Mouse (Mus musculus) C2C12 (cell line): ENCODE measurements around the gene Rabggtb.

ENCODE experiments used
- CEBPB ChIP-seq: IDR thresholded peaks from one replicate; pipeline ENCODE4 v1.6.1; 2011; ENCODE audit warnings: low read depth, mild to moderate bottlenecking, control low read depth, moderate library complexity
- CTCF ChIP-seq: IDR thresholded peaks from one replicate; pipeline ENCODE4 v1.5.1; 2011; ENCODE audit not compliant: control insufficient read depth, insufficient read depth, insufficient read length
- MAX ChIP-seq: IDR thresholded peaks from one replicate; pipeline ENCODE4 v1.6.1; 2011; ENCODE audit warnings: mild to moderate bottlenecking, control low read depth

DNA sequence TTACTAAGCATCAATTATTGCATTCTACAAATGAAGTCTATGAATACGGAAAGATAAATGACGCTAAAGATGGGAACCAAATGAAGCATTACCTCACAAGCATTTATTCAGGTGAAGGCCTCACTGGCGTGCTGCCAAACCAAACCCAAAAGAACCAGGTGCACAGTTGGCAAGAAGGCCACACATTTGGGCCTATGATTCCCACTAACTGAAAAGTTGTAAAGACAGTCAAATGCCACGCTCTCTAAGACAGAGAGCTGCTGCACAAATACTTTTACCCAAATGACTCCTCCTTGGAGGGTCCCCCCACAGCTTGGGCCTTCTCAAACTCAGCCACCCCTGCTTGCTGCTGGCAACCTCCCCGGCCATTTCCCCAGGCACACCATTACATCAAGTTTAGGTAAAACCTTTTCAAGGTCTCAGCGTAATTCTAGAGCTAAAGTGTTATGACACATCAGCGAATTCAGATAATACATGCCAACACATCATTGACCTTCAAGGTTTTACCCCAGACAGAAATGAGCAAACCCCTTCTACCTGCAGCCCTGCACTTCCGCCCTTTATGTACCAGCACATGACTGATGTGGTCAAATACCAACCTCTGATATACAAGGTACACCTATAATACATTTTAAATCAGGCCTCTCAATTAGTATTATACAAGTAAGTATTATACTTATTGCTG, 1.5 kb downstream of the Rabggtb start:
- no peak for TF ChIP-seq CEBPB
- no peak for TF ChIP-seq CTCF
- TF ChIP-seq MAX: no peak
